Mouse (Mus musculus) thymus, postnatal 0 days (tissue): ENCODE measurements at regions not wholly inside any gene's neighbourhood (a gene's known extent, or its start where the extent isn't known, plus 50 kb on each side); places are given as distances from the start of the nearest gene placed in this dataset.

ENCODE experiments used
- DNase-seq: peaks from one replicate; pipeline ENCODE4 v3.0.0-alpha.2; 2015; ENCODE audit warnings: low spot score

GRCm38 (mm10) chr16:78040149-78040920, 261.0 kb upstream of the Cxadr start:
- no peak for DNase-seq

- no peak for DNase-seq
These were observed 281.5 kb upstream of the Cxadr start for GRCm38 (mm10) chr16:78019605-78020285.

- DNase-seq, result no peak
These were observed 285.9 kb upstream of the Cxadr start for GRCm38 (mm10) chr16:78015401-78015800.

GRCm38 (mm10) chr16:78013049-78013819, 288.1 kb upstream of the Cxadr start:
- no peak for DNase-seq

- no peak for DNase-seq
These were observed 297.3 kb upstream of the Cxadr start for GRCm38 (mm10) chr16:78004016-78004415.

GRCm38 (mm10) chr16:77992986-77993385, 308.3 kb upstream of the Cxadr start:
- no peak for DNase-seq

- DNase-seq, result no peak
These were observed 311.4 kb upstream of the Cxadr start for GRCm38 (mm10) chr16:77989791-77990325.

GRCm38 (mm10) chr16:77989139-77989538, 312.1 kb upstream of the Cxadr start:
- DNase-seq, result no peak

- no peak for DNase-seq
These were observed 314.3 kb upstream of the Cxadr start for GRCm38 (mm10) chr16:77986884-77987529.

GRCm38 (mm10) chr16:77948785-77949184, 346.9 kb upstream of the Gm11146 start:
- DNase-seq, result no peak

GRCm38 (mm10) chr16:77945442-77945841, 343.5 kb upstream of the Gm11146 start:
- DNase-seq, result no peak

GRCm38 (mm10) chr16:77931025-77931723, 329.3 kb upstream of the Gm11146 start:
- DNase-seq, result no peak

GRCm38 (mm10) chr16:77914160-77915070, 312.5 kb upstream of the Gm11146 start:
- DNase-seq, result no peak

GRCm38 (mm10) chr16:77894247-77894646, 292.4 kb upstream of the Gm11146 start:
- DNase-seq, result no peak

- DNase-seq, result no peak
These were observed 291.8 kb upstream of the Gm11146 start for GRCm38 (mm10) chr16:77893690-77894089.

- no peak for DNase-seq
These were observed 290.8 kb upstream of the Gm11146 start for GRCm38 (mm10) chr16:77892731-77893130.

- no peak for DNase-seq
These were observed 287.5 kb upstream of the Gm11146 start for GRCm38 (mm10) chr16:77889348-77889747.

- no peak for DNase-seq
These were observed 283.3 kb upstream of the Gm11146 start for GRCm38 (mm10) chr16:77885060-77885679.

GRCm38 (mm10) chr16:77884495-77884894, 282.6 kb upstream of the Gm11146 start:
- DNase-seq, result no peak
